Mouse (Mus musculus) urinary bladder, adult 2 months (tissue): Measurements from ENCODE around the gene E2f2. TPM values are rescaled to one million over a fixed set of nuclear protein-coding genes. Genes with fewer than 3 reads are reported as not detected.

Experiments
- DNase-seq: peaks from one replicate; pipeline ENCODE4 v3.0.0; 2022; ENCODE audit warnings: low spot score
- polyA plus RNA-seq: library from polyadenylated mRNA; depleted of rRNA; stranded (reverse); fragments of >200 nt; gene quantifications from 2 replicates; pipeline ENCODE4 v1.2.3, GENCODE M21; 2012

E2f2 gene
- polyA plus RNA-seq, 1 experiment, result 0.50 TPM

GRCm38 (mm10) chr4:136199562-136200292, 27.5 kb downstream of the E2f2 start:
- DNase-seq, result no peak

DNA sequence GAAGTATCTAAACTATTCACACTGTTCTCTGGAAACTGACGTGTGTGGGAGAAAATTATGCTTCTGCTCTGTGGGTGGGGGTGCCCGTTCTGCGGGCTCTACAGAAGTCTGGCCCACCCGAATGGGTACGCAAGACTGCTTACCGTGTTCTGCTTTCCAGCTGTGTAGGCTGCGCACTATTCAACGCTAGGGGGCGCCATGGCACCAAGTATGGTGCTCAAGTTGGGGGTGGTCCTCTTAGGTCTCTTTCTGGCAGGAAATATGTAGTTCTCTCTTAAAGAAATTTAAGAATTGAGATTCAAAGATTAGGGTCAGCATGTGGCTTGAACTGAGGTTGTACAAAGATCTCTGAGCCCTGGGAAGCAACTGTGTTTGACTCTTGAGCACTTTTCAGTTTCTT, 30.3 kb downstream of the E2f2 start:
- DNase-seq, result peak; percentile 68

- no peak for DNase-seq
Observed at GRCm38 (mm10) chr4:136204775-136205174, 32.6 kb downstream of the E2f2 start.

- peak; percentile 82 for DNase-seq
Observed at GRCm38 (mm10) chr4:136206033-136206893, 34.1 kb downstream of the E2f2 start, which contains the start of gene Asap3. Asap3 (plus strand) TSS chr4:136206365.

DNA sequence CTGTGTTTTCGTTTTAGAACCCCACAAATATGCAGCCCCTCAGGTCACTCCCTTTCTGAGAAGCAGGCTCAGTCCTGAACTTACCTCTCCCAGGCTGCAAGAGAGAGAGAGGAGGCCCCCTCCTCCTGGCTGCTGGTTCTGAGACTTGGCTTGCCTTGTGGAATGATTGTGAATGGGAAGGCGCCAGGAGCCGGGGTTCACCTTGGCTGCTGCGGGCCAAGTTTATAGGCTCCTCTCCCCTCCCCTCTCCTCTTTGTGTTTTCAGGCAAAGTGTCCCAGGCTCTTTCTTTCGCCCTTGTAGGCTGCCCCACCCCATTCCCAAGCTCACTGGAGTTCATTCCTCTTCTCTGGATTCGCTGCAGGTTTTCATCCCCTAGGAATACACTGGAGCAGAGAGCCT, 34.7 kb downstream of the E2f2 start:
- DNase-seq, result no peak

- DNase-seq, result no peak
Observed at GRCm38 (mm10) chr4:136210931-136211330, 38.7 kb downstream of the E2f2 start.

DNA sequence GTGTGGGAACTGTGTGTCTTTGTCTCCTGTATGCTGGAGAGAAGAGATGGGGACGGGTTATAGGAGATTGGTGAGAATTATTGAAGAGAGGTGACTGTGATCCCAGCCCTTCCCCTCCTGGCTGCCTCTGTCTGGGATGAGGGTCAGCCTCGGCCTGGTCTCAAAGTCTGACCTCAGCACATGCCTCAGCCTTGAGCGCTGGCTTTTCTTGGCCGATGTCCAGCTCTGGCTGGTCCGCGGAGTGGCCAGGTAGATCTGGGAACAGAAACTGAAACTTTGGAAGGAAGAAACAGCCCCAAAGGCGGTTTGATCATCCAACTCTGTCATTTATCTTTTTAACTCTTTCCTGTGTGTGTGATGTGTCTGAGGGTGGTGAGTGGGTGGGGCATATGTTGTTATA, 41.4 kb downstream of the E2f2 start:
- no peak for DNase-seq

DNA sequence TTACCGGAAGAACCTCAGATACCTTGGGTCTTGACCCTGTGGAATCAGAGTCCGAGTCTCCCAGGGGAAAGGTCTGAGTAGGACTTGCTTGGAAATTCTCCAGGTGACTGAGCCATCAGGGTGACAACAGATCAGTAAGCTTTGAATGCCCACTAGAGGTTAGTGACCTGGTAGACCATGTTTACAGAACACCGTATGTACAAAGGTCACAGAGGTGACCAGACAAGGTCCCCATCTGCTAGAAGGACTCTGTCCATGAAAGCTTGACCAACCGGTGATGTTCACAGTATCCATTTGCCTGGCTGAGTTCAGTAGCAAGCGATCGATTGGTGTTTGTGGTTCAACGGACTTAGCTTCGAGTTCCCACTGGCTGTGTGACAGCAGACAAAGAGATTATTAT, 42.6 kb downstream of the E2f2 start:
- no peak for DNase-seq

- DNase-seq, result no peak
Observed at GRCm38 (mm10) chr4:136215576-136215975, 43.4 kb downstream of the E2f2 start.

GRCm38 (mm10) chr4:136217063-136217462, 44.9 kb downstream of the E2f2 start:
- no peak for DNase-seq

- DNase-seq, result no peak
Observed at GRCm38 (mm10) chr4:136218595-136219214, 46.5 kb downstream of the E2f2 start.

- DNase-seq, result no peak
Observed at GRCm38 (mm10) chr4:136220133-136220775, 48.1 kb downstream of the E2f2 start.

DNA sequence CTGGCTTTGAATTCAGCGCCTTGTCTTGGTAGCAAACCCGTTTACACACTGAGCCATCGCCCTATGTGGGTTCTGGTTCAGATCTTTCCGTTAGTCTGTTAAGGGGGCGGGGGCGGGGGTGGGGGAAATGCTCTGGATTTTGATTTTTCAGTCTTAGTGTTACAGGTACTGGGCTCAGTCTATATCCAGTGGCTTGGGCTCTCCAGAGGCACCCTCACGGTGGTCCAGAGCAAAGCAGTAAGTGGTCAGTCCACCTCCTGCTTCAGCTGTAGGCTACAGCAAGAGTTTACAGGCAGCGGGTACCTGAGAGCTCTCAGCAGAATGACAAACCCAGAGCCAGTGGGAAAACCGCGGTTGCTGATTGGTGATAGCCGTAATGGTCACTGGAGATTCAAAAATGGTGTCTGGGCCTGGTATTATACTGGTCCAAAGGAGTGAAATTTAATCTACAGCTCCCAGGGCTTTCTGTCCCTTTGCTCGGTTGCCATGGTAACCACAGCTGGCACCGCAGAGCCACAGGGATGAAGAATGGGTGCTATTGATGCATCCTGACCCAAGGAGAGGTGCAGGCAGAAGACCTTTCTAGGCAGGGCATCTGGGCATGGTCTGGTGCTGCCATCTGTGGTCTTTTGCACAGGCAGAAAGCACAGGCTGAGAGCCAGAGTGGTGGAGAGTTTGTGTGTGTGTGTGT, 51.5 kb downstream of the E2f2 start:
- DNase-seq, result no peak

DNA sequence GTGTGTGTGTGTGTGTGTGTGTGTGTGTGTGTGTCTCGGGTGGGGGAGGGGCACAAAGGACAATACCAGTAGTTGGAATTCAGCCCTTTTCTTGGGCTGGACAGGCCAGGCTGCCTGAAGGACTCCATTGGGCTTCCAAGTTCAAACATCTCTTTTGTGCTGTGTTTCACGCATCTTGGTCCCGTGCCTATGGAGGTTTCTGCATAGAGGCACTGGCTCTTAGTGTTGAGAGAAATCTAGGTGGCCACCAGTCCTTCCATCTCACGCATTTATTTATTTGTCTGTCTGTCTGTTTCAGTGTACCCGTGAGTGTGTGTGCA, 52.0 kb downstream of the E2f2 start:
- no peak for DNase-seq

DNA sequence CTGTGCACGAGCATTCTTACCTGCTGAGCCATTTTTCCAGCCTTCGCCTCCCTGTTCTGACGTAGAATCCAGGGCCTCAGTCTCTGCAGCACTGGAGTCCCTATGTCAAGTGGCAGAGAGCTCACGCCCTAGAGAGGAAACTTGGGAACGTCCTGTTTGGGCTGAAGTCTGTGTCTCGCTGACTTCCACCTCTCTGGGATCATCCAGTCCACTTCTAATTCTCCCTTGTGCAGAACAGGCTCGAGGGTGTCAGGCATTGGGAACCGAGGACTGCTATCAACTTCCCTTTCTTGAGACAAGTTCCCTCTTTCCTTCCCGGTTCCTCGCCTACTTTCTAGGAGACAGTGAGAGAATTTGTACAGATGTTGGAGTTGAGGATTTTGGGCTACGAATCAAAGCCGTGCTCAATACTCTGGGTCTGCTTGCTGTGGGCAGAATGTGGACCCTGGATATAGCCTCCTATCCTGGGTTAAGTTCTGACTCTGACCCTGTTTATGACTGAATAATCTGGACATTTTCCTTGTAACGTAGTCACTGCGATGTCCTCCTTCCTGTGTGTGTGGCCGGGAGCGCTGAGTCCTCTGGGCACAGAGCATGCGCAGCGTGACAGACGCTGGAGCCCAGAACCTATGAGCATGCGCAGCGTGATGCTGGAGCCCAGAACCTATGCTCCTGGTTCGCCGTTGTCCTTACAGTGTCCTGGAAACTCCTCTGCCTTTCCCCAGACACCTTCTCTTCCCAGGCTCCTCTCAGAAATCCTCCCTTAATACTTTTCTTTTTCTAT, 52.7 kb downstream of the E2f2 start:
- DNase-seq, result no peak

GRCm38 (mm10) chr4:136227408-136227807, 55.2 kb downstream of the E2f2 start:
- DNase-seq, result no peak

DNA sequence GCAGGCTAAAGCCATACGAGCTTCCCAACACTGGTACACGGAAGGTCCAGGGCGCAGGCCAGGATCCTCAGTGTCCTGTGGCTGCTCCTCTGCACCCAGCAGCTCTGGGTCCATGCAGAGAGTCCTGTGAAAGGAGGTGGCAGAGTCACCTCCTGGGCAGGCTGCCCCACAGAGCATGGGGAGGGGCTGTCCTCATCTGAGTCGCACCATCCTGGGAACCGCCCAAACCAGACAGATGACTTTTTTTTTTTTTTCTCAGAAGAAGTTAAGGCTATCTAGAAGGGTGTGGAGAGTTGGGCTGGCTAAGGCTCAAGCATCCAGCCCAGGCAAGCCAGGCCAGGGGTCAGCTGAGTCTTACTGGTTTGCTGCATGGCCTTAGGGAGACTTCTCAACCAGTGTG, 56.4 kb downstream of the E2f2 start:
- DNase-seq, result no peak

GRCm38 (mm10) chr4:136238669-136239068, 66.5 kb downstream of the E2f2 start:
- no peak for DNase-seq

GRCm38 (mm10) chr4:136239111-136239510, 66.9 kb downstream of the E2f2 start:
- DNase-seq, result no peak

GRCm38 (mm10) chr4:136239622-136240021, 67.4 kb downstream of the E2f2 start:
- DNase-seq, result peak; percentile 68

DNA sequence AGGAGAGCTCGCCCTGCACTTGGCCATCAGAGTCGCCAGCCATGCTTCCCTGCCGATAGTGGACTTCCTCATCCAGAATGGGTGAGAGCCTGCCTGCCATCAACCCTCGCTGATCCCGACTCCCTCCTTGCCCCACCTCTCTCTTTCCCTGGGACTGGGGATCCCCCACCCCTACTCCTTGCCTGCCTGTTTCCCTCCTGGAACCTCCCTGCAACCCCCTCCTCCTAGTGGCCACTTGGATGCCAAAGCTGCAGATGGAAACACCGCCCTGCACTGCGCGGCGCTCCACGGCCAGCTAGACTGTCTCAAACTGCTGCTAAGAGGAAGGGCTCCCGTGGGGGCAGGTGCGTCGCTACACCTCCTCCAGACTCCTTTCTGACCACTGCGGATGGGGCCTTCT, 67.9 kb downstream of the E2f2 start:
- DNase-seq, result no peak
